Mouse (Mus musculus): ENCODE measurements at regions not wholly inside any gene's neighbourhood (a gene's known extent, or its start where the extent isn't known, plus 50 kb on each side); places are given as distances from the start of the nearest gene placed in this dataset.
A peak's percentile ranks its signal among the peaks of the same experiment; 100 is the strongest.

DNA sequence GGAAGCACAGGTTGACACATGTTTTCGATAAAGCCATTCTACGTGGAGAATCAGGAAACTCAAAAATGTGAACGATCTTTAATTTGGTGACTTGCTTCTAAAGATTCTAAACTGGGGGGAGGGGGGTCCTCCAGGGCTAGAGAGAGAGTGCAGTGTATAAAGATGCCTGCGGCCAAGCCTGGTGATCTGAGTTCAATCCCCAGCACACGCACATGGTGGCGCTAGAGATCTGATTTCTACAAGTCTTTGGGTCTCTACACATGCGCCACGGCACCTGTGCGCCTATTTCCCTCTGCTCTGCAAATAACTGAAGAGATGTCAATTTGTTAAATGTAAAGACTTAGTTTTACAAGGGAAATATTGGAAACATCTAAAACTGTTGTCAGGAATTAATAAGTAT, 70.3 kb upstream of the Ccdc39 start:
- TF ChIP-seq CTCF (IDR thresholded peaks at IDR 0.05) (peak; percentile 15; the same call in 1 of the 2 replicates), EP300 (IDR thresholded peaks at IDR 0.05) (no peak)
